Mouse (Mus musculus): ENCODE results near the gene E130308A19Rik.
A peak's percentile ranks its signal among the peaks of the same experiment; 100 is the strongest.
"Not testable (repeated sequence)": the region's sequence is repeated elsewhere in the genome, so short reads cannot be mapped to it uniquely, and the experiment has no call there.

The E130308A19Rik gene

GRCm38 (mm10) chr4:59783685-59784279 is 157.8 kb downstream of the E130308A19Rik start:
- DNase-seq (ENCODE audit: extremely low spot score) = peak; percentile 93

GRCm38 (mm10) chr4:59785412-59785811 is 159.4 kb downstream of the E130308A19Rik start:
- DNase-seq (ENCODE audit: extremely low spot score) = no peak

- peak; percentile 75 for DNase-seq (ENCODE audit: extremely low spot score)
Observed at GRCm38 (mm10) chr4:59786661-59787060, 160.7 kb downstream of the E130308A19Rik start.

GRCm38 (mm10) chr4:59787126-59787525 is 161.1 kb downstream of the E130308A19Rik start:
- no peak for DNase-seq (ENCODE audit: extremely low spot score)

- DNase-seq (ENCODE audit: extremely low spot score) = no peak
Observed at GRCm38 (mm10) chr4:59789015-59789414, 163.0 kb downstream of the E130308A19Rik start.

- DNase-seq (ENCODE audit: extremely low spot score) = not testable (repeated sequence)
Observed at GRCm38 (mm10) chr4:59793626-59794025, 167.6 kb downstream of the E130308A19Rik start.

GRCm38 (mm10) chr4:59794116-59794515 is 168.1 kb downstream of the E130308A19Rik start:
- DNase-seq (ENCODE audit: extremely low spot score) = no peak

- no peak for DNase-seq (ENCODE audit: extremely low spot score)
Observed at GRCm38 (mm10) chr4:59795788-59796455, 169.9 kb downstream of the E130308A19Rik start.

- no peak for DNase-seq (ENCODE audit: extremely low spot score)
Observed at GRCm38 (mm10) chr4:59800181-59800580, 174.2 kb downstream of the E130308A19Rik start.

GRCm38 (mm10) chr4:59801489-59801888 is 175.5 kb downstream of the E130308A19Rik start, which contains the start of gene Inip:
TSS of gene Inip (minus strand) at chr4:59801589.
- no peak for DNase-seq (ENCODE audit: extremely low spot score)

GRCm38 (mm10) chr4:59802107-59802506 is 176.1 kb downstream of the E130308A19Rik start:
- DNase-seq (ENCODE audit: extremely low spot score) = no peak

- DNase-seq (ENCODE audit: extremely low spot score) = no peak
Observed at GRCm38 (mm10) chr4:59802792-59803191, 176.8 kb downstream of the E130308A19Rik start.

GRCm38 (mm10) chr4:59803358-59803757 is 177.3 kb downstream of the E130308A19Rik start:
- DNase-seq (ENCODE audit: extremely low spot score) = no peak

- no peak for DNase-seq (ENCODE audit: extremely low spot score)
Observed at GRCm38 (mm10) chr4:59804754-59805153, 178.7 kb downstream of the E130308A19Rik start.

- DNase-seq (ENCODE audit: extremely low spot score) = peak; percentile 87
Observed at GRCm38 (mm10) chr4:59805181-59805967, 179.4 kb downstream of the E130308A19Rik start, which contains the start of gene Snx30. TSS of gene Snx30 (plus strand) at chr4:59805840.

- peak; percentile 68 for DNase-seq (ENCODE audit: extremely low spot score)
Observed at GRCm38 (mm10) chr4:59805968-59806878, 180.2 kb downstream of the E130308A19Rik start.

- no peak for DNase-seq (ENCODE audit: extremely low spot score)
Observed at GRCm38 (mm10) chr4:59806879-59807195, 180.8 kb downstream of the E130308A19Rik start.

GRCm38 (mm10) chr4:59807521-59807920 is 181.5 kb downstream of the E130308A19Rik start:
- DNase-seq (ENCODE audit: extremely low spot score) = no peak

GRCm38 (mm10) chr4:59808396-59808795 is 182.4 kb downstream of the E130308A19Rik start:
- DNase-seq (ENCODE audit: extremely low spot score) = no peak

Data from embryo, embryonic 9.5 days (tissue).